Mouse (Mus musculus) naive thymus-derived CD4-positive, alpha-beta T cell, adult 2 months (primary cell): Measurements from ENCODE around the gene Med22.

ENCODE experiments used
- DNase-seq: peaks from one replicate; pipeline ENCODE4 v3.0.0-alpha.2; 2011; ENCODE audit warnings: low read depth

Med22 gene

GRCm38 (mm10) chr2:26864879-26865278 is 45.6 kb downstream of the Med22 start, which contains the start of gene Abo:
TSS of gene Abo (minus strand) at chr2:26864979.
- DNase-seq, result no peak

GRCm38 (mm10) chr2:26862856-26863255 is 47.6 kb downstream of the Med22 start:
- no peak for DNase-seq
